24 mouse cellular contexts compared by ENCODE assay signal in the genomic region with DNA sequence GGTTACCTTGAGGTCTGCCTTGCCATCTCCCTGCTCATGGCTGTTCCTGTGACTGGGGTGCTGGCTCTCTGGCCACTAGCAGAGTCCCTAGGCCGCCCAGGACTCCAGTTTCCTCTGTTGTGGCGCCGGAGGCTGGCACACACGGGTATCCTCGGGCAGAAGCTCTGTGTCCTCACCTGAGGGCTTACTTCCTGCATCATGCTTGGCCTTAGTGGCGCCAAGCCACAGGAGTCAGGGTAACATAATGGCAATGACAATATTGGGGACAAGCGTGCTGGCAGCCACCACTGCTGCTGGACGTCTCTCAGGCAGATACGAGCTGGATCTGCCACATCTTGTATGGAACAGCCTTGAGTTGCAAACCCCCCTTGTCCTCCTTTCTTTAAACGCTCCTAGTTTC.
"Had no signal": no experiment of that assay in that cellular context is flagged by ENCODE, and none has a peak within 500 bp of the region (broad histone marks: within the 10 kb centered on the region; RNA-seq: fewer than 3 reads in every experiment).

No protein-coding gene starts in this region.

- H3K27me3 ChIP-seq: limb, embryonic 12.5 days; limb, embryonic 15.5 days; midbrain, embryonic 12.5 days; midbrain, embryonic 15.5 days; neural tube, embryonic 12.5 days; neural tube, embryonic 15.5 days had no signal

- H3K9me3 ChIP-seq: limb, embryonic 12.5 days; limb, embryonic 15.5 days; midbrain, embryonic 12.5 days; midbrain, embryonic 15.5 days; neural tube, embryonic 12.5 days; neural tube, embryonic 15.5 days had no signal

- H3K4me3 ChIP-seq: left cerebral cortex, adult 2 months; limb, embryonic 12.5 days; limb, embryonic 15.5 days; midbrain, embryonic 12.5 days; midbrain, embryonic 15.5 days; neural tube, embryonic 12.5 days; neural tube, embryonic 15.5 days had no signal

- DNase-seq: kidney, postnatal 10 days; kidney, postnatal 36 days; layer of hippocampus, postnatal 36 days; left cerebral cortex, postnatal 4 days; liver, postnatal 0 days; lung, embryonic 14.5 days; right cerebral cortex, adult 18-20 months; right cerebral cortex, postnatal 14 days; right cerebral cortex, postnatal 4 days; thymus, adult 2 months; thymus, postnatal 14 days; thymus, postnatal 4 days had no signal

- H3K36me3 ChIP-seq: midbrain, embryonic 15.5 days had no signal

- H3K9ac ChIP-seq: limb, embryonic 12.5 days; limb, embryonic 15.5 days; liver, embryonic 14.5 days; liver, postnatal 0 days; lung, embryonic 14.5 days; midbrain, embryonic 12.5 days; midbrain, embryonic 15.5 days; neural tube, embryonic 12.5 days; neural tube, embryonic 15.5 days had no signal

- H3K27ac ChIP-seq: left cerebral cortex, adult 2 months; limb, embryonic 12.5 days; limb, embryonic 15.5 days; liver, embryonic 14.5 days; macrophage; midbrain, embryonic 12.5 days; midbrain, embryonic 15.5 days; neural tube, embryonic 12.5 days; neural tube, embryonic 15.5 days; stomach, postnatal 0 days had no signal

- ATAC-seq: liver, postnatal 0 days; lung, postnatal 0 days; midbrain, embryonic 15.5 days had no signal

- H3K4me2 ChIP-seq: limb, embryonic 12.5 days; limb, embryonic 15.5 days; liver, embryonic 11.5 days; lung, embryonic 14.5 days; midbrain, embryonic 12.5 days; midbrain, embryonic 15.5 days; neural tube, embryonic 12.5 days; neural tube, embryonic 15.5 days had no signal
